Mouse (Mus musculus) embryo, embryonic 10.5 days (tissue): ENCODE measurements around the gene Tmem262.

Experiments
- DNase-seq: peaks from one replicate; pipeline ENCODE4 v3.0.0-alpha.2; 2015; ENCODE audit warnings: low spot score

Tmem262 gene

GRCm38 (mm10) chr19:6102169-6102853 is 22.5 kb downstream of the Tmem262 start:
- DNase-seq: no peak

- DNase-seq: no peak
Observed at GRCm38 (mm10) chr19:6104476-6104875, 24.6 kb downstream of the Tmem262 start.

- DNase-seq: no peak
Observed at GRCm38 (mm10) chr19:6105586-6105985, 25.8 kb downstream of the Tmem262 start, which contains the start of gene Naaladl1. TSS of gene Naaladl1 (plus strand) at chr19:6105782.

GRCm38 (mm10) chr19:6113116-6113515 is 33.3 kb downstream of the Tmem262 start:
- DNase-seq: no peak

DNA sequence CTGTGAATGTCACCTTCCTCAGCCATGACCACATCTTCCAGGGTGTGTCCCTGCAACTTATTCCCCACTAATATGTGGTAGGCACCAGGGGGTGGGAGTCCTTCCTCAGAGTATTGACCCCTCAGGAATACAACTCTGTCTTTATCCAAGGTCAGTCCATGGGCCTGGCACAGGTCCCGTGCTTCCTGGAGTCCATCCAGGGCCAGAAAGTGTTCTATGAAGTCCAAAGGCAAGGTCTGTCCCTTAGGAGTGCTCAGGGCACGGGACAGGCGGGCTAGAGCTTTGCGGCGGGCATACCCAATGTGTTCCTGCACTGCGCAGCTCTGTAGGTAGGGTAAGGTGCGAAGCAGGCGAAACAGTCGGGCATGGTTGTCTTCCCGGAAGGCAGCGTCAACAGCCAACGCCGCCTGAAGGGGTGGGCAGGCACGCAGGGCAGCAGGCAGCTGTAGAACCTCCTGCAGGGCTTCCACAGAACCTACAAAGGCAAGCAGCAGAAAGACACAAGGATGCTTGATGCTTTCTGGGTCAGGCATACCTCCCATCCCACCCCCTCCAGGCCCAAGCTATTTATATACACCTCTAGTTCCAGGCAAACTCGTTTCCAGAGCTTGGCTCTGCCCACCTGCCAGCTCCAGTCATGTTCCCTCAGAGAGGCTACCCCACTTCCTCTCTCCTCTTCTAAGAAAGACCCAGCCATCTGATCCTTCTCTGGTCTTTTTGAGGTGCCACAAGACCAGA is 36.4 kb downstream of the Tmem262 start:
- no peak for DNase-seq

GRCm38 (mm10) chr19:6117346-6117985 is 37.6 kb downstream of the Tmem262 start:
- DNase-seq: peak; percentile 32

GRCm38 (mm10) chr19:6117986-6118676 is 38.3 kb downstream of the Tmem262 start, which contains the start of gene Sac3d1:
TSS of gene Sac3d1 (minus strand) at chr19:6118650.
- peak; percentile 98 for DNase-seq

GRCm38 (mm10) chr19:6118677-6119185 is 38.9 kb downstream of the Tmem262 start:
- DNase-seq: no peak

DNA sequence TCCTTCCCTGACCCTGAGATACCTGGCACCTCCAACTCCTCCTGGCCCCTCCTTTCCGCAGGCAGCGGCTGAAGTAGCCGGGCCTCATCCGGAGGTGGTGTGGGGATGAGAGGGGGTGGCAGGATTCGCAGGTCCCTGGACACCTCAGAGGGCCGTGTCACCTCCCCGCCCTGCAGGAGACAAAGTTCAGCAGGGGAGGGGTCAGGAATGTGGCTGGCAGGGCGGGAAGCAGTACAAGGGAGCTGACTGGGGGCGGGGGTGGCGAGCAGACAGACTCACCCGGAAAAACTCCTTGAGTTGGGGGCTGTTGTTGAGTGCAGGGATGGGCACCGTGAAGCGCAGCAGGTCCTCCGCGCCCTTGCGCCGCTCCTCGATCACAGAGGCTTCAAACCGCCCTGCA is 41.9 kb downstream of the Tmem262 start:
- DNase-seq: no peak

DNA sequence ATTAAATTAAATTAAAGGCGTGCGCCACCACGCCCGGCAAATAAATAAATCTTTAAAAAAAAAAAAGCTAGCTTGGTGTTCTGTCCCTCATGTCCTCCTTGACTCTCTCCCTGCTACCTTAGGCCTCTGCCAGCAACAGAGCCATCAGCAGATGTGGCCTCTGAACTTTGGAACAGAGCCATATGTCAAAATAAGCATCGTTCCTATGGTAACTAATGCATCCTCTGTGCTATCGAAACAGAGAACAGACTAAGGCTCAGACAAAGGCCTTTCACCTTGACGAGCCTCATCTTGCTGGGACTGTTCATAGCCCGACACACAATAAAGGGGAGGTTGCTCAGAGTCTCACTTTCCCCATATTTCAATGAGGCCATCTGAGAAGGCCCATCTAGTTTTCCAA is 43.5 kb downstream of the Tmem262 start:
- DNase-seq: peak; percentile 74

- DNase-seq: no peak
Observed at GRCm38 (mm10) chr19:6124898-6125297, 45.1 kb downstream of the Tmem262 start.

GRCm38 (mm10) chr19:6126289-6126688 is 46.5 kb downstream of the Tmem262 start:
- peak; percentile 84 for DNase-seq

GRCm38 (mm10) chr19:6126789-6127580 is 47.2 kb downstream of the Tmem262 start:
- DNase-seq: no peak

DNA sequence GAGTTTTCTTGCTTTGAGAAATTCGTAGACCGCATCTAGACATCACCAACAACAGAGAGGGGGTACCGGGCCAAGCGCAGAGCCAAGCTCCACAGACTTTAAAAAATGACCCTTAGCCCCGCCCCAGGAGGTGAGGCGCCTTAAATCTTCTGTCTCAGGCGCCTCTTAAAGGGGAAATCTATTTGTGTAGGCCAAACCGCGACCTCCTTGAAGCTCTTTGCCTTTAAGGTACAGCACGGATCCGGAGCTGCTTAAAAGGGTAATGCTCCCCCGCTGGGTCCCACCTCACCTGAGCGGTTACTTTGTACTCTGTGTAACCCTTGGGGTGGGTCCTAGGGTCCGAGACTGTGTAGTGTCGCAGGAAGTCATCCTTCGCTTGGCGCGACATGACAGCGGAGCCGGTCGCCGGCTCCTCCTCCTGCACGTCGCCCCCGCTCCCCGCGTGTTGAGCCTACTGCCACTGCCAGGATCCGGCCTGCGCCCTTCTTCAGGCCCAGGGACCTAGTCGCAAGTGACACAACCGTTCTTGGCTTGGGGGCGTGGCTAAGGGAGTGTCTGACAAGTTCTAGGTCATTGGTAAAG is 48.0 kb downstream of the Tmem262 start, which contains the start of gene Snx15:
Gene Snx15, minus strand, starts transcription at position 545 of the 582 bp plus-strand sequence.
- peak; percentile 96 for DNase-seq
